Mouse (Mus musculus) naive thymus-derived CD4-positive, alpha-beta T cell, adult 2 months (primary cell): ENCODE data around the gene Tekt5.

Source experiments
- DNase-seq: peaks from one replicate; pipeline ENCODE4 v3.0.0-alpha.2; 2011; ENCODE audit warnings: low read depth

The Tekt5 gene

DNA sequence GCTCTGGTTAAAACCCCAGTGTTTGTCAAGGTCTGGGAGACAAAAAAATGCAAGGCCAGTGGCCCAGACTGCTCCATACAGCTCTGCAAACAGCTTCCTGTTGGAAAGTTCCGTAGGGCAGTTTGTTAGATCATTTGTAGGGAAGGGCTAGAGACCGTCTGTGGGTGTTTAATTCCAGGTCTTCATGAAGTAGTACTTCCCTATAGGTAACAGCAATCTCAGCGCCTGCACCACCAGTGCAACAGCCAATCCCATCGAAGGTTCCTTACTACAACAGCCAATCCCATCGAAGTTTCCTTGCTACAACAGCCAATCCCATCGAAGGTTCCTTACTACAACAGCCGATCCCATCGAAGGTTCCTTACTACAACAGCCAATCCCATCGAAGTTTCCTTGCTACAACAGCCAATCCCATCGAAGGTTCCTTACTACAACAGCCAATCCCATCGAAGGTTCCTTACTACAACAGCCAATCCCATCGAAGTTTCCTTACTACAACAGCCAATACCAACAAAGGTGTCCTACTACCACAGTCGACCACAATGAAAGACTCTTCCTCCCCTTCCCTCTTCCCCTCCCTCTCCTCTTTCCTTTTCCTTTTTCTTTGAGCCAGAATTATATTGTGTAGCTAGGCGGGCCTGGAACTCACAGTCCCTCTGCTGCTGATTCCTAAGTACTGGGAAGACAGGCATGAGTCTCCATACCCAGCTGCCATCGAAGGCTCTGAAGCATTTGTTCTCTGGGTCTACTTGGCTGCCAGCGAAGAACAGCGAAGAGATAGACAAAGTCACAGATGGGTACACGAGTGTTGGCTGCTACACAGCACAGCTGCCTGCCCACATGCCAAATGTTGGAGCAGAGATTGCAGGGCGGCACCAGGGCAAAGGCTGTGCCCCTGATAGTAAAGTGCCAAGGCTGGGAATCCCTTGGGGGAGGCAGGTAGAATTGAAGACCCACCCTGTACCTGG is 58.6 kb downstream of the Tekt5 start:
- DNase-seq = no peak

DNA sequence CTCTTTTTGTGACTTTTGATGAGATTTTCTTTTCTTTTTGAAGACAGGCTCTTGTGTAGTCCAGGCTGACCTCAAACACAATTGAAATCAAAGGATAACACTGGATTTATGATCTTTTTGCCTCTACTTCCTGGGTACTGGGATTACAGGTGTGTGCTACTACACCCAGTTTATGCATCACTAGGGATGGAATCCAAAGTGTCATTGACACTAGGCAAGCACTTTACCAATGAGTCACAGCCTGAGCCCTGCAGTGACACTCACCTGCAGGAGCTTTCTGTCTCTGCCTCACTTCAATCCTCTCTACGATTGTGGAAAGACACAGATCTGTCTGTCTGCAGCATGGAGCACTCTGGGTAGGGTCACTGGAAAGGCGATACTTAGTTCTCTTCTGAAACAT is 59.3 kb downstream of the Tekt5 start:
- no peak for DNase-seq

DNA sequence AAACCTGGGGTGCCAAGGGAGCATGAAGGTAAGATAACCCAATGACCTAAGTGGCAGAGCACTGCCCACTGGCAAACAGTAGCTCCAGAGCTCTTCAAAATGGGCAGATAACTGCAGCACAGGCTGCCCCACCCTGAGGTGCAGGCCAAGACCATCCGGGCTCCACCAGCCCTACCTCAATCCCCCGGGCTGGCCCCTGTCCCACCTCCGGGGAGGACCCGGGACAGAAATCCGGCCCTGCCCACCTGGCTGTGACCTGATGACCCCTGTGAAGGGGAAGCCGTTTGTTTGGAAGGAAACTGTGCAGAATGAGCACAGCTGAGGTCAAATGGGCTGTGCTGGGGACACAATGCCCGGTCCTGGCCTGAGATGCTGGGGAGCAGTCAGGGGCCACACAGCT is 62.6 kb downstream of the Tekt5 start:
- no peak for DNase-seq

DNA sequence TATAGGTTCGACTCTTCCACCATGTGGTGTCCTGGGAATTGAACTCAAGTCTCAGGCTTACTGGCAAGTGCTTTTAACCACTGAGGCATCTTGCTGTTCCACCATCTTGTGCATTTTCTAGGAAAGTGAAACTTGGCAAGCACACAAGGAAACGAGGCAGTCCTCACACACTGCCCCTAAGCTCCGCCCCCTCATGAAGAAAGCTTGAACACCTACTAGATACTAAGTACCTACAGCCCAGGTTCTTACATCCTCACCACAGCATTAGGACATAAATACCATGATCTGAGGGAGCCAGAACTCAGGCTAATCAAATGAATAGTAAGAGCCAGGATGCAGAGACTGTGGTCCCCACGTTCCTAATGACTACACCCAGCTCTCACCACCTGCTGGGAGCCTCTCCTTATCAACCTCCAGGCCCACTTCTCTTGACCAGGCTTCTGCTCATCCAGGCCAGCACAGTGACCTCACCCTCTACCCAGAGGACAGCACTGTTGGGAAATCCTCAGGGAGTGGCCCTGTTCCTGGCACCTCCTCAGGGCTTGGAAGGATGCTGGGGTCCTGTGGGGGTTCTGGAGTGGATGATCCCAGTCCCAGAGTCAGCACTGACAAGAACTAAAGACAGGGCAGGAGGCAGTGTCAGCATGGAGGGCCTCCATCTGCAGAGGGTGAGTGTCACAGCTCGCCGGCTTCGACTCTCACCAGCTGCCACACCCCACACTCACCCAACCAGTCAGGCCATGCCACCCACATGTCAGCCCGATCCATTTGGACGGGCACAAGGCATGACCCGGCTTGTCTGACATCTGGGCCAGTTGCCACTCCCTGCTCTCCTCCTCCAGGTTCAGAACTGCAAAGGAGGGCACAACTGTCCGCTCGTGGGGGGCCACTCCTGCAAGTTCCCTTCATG is 64.4 kb downstream of the Tekt5 start:
- no peak for DNase-seq

DNA sequence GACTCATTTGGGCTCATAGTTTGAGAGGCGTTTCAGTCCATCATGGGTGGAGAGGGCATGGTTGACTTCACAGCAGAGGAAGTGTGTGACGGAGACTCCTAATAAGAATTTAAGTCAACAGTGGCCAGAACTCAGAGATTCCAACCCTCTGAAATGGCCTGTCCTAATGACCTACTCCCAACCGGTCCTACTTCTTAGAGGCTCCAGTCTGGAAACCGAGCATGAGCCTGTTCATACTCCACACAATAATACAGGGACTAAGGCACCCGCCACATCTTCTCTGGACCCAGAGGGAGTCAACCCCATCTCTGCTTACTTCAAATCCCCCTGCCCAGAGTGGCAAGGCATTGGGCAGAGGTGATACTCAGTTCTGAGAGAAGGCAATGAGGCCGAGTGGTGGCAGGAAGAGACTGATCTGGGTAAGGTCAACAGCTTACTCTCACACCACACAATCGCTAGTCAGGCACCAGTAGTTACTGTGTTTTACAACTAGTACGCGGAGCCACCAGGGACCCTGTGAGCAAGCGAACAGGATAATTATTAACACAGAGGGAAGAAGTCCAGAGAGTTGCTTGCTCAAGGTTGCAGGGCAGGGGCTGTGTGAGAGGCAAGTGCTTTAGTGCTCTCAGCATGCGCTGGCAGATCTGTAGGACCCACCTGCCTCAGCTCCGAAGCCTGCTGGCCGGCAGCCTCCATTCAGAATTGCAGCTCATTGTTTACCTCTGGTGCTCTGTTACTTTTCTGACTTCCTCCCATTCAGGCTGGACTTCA is 67.5 kb downstream of the Tekt5 start:
- DNase-seq = no peak

DNA sequence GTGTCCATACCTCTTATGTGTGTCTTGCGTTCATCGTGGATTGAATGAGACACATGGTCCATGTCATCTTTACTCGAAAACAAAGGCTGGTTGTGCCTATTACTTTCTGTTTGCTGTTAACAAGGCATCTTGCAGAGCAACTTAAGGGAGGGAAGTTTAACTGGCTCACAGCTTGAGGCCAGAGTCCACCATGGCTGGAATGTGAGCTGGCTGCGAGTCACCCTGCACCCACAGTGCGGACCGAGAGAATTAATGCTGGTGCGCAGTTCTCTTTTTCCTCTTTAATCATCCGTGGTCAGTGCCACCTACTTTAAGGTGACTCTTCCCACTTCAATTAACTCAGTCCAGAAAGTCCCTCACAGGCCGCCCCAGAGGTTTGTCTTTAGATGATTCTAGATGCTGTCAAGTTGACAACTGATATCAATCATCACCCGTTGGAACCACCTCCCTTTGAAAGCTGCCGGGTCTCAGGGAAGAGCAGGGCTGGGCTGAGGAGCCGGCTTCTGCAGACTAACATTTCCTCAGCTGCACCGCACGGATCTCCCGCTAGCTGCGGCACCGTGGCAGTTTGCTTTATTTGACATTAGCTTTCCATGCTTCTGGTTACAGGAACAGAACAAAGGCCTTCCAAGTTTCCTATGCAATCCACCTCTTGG is 75.2 kb downstream of the Tekt5 start:
- DNase-seq = no peak

DNA sequence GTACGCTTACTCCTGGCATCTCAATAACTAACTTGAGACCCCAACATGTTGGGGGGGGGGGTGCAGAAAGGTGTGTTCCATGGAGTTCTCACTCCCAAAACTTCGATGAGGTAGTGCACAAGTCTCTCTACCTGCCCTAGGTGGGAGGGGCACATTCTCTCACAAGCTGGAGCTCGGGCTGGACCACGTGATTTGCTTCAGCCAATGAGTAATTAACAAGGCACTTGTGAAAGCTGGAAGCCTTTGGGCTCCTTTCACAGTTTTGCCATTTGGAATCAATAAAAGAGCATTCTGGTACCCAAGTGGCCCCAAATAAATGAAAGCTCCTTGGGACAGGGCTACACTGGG is 78.1 kb downstream of the Tekt5 start:
- DNase-seq = no peak

DNA sequence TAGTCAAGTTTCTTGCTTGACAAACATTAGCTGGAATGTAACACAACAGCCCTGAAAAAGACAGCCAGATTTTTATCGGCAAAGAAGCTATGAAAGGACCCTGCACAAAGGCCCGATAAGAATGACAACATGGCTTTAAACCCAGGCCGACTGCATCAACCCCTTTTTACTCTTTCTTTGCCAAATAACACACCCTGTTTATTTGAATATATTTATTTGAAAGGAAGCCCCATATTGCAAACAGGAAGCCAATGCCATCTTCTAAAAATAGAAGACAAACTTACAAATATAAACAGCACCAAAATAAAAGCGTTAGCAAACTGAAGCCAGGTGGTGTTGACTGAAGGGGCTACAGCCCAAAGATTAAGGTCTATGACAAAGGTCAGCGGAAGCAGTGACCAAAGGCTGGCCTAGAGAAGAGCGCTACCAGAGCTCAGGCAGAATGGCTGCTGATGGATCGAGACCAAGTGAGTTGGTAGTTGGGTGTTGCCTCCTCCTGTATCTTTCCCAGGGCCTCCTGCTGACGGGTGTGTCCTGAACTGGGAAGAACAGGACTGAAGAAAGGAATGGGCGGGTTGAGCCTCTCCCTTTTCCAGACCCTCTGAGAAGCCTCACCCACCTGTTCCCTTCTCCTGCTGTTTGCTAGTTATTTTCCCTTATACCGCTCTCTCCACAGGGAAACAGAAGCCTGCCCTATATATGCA is 78.6 kb downstream of the Tekt5 start:
- DNase-seq = no peak

DNA sequence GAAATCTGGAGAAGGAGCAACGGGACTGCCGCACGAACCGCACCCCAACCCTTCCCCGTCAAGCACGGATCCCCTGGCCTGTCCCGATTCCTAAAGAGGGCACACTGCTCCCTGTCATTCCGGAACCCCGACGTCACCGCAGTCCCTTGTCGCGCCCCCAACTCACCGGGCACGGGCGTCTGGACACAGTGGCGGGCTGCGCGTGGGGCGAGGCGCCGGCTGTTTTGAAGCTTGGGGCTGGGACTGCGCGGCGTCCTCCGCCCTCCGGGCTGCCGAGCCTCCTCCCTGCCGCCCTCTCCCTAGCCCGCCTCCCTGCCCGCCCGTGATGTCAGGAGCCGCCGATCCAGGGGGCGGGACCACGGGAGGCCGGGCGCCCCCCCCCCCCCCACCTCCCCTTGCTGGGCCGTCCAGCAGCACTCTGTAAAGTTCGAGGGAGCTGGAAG is 81.6 kb downstream of the Tekt5 start, which contains the start of gene Emp2:
Emp2 (minus strand) TSS at position 323 of the 443 bp plus-strand sequence.
- no peak for DNase-seq

DNA sequence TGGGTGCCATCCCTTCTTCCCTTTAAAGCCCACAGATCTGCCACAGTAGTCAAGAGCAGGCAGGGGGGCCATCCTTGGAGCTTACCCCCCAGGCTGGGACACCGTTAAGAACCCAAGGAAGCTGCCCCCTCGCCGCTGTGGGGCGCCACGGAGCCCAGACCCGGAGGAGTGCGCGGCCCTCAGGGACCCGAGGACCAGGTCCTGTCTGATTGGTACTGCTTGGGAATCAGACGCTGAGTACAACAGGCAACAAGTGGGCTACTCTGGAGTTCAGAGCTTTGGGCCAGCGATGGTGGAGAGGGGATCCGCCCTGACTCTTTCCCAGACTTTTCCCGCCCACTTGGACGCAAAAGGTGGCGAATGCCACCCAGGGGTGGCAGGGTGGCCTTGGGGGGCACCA is 82.1 kb downstream of the Tekt5 start:
- DNase-seq = no peak

DNA sequence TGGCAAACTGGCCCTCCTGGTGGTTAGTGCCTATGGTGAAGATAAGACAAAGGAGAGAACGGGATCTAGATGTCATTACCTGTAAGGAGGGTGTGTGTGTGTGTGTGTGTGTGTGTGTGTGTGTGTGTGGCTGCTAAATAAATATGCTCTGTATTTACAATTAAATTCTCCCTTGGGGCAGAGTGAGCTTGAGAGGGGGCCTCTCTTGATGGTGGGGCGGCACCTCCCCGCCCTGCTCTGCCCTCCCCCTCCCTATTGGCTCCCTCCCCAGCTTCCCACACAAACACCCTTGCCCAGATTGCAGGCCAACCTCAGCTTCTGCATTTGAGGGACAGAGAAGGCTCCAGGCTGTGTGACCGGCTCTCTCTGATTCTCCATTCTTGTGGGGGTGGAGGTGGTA is 83.3 kb downstream of the Tekt5 start:
- DNase-seq = no peak

DNA sequence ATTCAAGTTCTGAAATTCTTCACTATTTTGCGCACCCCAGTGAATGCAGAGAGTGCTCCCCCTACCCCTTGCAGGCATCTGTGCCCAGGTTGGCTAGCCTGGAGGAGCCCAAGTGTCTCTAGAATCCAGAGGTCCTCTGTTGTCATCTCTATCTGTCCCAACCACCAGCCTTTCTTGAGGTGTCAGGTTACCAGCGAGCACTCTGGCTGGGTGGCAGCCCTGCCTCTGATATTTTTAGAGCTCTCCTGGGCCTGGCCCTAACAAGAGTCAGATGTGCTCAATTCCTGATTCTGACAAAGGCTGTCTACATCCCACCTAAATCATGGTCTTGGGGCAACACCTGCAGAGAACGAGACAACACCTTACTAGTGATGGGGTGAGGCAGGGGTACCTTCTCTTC is 84.2 kb downstream of the Tekt5 start:
- no peak for DNase-seq

DNA sequence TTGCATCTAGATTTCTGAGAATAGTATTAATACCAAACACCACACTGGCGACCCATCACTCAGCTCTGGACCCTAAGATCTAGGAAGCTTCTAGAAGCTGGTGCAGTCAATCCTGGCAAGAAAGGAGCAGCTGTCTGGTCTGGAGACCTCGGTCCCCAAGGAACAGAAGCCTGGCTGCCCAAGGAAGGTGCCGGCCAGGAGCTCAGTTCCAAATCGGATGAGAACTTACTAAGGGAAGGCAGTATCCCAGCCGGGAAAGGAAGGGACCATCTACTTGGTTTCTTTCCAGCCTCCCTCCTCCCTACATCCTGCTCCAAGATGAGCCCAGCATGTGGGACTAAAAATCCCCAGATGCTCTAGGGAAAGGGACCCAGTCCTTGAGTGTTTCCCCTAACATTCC is 84.8 kb downstream of the Tekt5 start:
- no peak for DNase-seq
